Mouse (Mus musculus) G1E (cell line): ENCODE measurements around the gene Fgfr2.

Experiments
- CTCF ChIP-seq: IDR thresholded peaks from 2 replicates; pipeline ENCODE4 v1.5.1; 2012; ENCODE audit warnings: low read depth, low read length, inconsistent platforms, mixed read lengths
- TAL1 ChIP-seq: conservative IDR thresholded peaks from 2 replicates; pipeline ENCODE4 v1.6.1; 2012; ENCODE audit warnings: low read depth, low read length, inconsistent platforms, mixed read lengths

GRCm38 (mm10) chr7:131011901-131012300, 2111.2 kb downstream of the Fgfr2 start:
- TF ChIP-seq CTCF (no peak), TAL1 (no peak)
